Mouse (Mus musculus) right cerebral cortex, postnatal 36 days (tissue): ENCODE data around the gene Igsf8.

ENCODE experiments used
- DNase-seq, 2 experiments: peaks; one replicate each; pipeline ENCODE4 v3.0.0; 2022; ENCODE audit warnings: low spot score in 2 of 2, mixed read lengths in 1 of 2

The Igsf8 gene

DNA sequence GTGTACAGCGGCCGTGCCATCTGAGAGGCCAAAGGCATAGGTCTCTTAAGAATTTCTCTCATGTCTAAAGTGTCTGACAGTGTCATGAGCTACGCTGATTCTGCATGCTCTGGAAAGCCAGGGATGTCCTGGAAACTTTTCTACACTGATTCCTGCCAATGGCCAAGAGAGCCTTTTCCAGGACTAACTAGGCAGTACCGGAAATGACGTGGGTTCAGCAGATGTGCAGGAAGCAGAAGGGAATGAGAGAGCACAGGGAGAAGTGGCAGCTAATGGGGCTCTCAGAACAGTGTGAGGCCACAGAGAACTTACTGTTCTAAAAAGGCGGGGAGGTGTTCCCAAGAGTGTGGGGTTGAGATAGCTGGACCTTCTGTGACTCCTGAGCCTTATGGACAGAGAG lies 11.9 kb downstream of the Igsf8 start:
- DNase-seq = no peak

DNA sequence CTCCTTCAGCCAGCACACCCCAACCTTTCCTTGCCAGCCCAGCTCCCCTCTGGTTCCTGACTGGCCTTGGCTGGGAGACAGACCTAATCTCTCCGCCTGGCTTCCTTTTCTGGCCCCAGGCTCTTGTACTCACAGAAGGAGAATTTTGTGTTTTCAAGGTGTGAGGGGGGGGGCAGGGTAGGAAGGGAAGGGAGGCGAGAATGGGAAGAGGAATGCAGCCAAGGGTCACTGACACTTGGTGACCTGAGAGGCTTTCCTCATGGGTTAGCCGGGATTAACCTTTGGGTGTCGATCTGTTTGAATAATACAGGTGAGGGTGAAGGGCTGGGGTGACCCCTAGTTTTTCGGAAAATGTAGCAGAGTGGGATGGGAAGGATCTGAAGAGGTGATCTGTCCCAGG lies 12.7 kb downstream of the Igsf8 start:
- no peak for DNase-seq

DNA sequence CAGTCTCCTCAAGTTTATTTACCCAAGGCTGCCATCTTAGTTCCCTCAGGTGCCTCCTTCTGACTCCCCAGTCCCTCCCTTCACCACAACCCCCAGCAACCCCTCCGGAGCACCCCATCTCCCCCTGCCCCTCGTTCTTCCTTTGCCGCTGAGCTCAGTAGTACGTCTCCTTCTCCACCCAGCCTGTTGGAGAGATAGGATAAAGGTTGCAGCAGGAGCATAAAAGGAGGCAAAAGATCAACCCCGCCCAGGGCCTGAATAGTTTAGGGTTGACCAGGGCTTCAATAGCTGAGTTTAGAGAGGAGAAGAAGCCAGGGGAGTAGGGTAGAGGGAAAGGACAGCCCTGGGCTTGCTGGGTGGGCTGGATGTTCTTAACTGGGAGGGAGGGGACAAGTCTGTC lies 13.1 kb downstream of the Igsf8 start:
- no peak for DNase-seq

DNA sequence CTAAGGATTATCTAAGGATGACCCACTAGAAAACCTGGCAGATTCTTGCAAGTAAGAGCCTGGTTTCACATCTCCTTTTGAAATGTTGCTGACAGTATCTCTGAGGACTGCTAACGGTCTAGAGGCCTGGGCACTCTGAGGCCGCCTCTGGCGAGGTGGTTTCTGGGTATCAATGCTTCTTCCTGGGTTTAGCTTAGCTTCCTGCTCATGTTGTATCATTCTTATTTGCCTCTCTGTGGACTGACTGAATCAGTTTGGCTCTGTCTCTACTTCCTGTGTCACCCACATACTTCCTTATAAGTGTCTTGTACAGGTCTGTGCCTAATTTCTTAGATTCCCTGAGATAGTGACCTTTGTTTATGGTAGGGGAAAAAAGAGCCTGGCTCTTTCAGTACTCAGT lies 15.7 kb downstream of the Igsf8 start:
- DNase-seq = no peak

DNA sequence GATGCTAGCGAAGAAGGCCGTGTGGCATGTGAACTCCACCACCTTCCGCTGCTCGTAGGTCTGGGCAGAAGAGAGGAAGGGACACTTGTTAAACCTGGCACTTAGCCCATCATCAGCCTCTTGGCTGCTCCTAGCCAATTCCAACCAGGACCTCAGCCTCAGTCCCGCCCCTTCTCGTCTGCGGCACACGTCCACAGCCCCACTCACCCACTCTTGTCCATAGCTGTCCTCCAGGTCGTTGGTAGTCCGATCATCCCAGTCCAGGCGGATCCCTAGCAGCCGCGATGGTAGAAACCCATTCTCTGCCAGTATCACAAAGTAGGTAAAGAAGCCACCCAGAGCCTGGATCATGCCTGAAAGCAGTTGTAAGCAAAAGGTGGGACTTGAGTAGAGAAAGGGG lies 16.9 kb downstream of the Igsf8 start:
- no peak for DNase-seq

DNA sequence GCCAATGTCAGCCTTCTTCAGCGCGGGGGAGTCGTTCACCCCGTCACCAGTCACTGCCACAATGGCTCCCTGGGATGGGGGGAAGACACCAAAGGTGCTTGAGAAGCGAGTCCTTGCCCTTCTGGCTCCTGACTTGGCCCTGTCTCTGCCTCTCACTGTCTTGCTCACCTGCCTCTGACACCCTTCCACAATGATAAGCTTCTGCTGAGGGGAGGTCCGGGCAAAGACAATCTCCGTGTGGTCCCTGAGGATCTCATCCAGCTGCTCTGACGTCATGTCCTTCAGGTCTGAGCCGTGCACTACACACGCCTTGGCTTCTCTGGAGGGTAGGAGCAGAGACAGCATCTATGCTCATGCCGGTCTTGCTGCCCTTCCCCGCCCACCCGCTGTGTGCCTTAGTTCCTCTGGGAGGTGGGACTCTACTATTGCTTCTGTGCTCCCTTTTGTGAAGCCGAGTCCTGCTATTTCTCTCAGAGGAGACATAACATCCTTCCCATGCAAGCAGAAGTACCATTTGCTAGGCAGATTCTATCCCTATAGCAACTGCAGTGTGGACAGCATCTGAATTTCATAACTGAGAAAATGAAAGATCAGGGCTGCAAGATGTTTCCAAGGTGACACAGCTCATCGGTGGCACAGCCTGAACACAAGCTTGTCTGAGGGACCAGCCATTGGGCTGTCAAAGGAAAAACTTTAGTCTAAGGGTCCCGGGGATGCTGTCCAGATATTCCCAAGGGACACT lies 18.5 kb downstream of the Igsf8 start:
- no peak for DNase-seq

DNA sequence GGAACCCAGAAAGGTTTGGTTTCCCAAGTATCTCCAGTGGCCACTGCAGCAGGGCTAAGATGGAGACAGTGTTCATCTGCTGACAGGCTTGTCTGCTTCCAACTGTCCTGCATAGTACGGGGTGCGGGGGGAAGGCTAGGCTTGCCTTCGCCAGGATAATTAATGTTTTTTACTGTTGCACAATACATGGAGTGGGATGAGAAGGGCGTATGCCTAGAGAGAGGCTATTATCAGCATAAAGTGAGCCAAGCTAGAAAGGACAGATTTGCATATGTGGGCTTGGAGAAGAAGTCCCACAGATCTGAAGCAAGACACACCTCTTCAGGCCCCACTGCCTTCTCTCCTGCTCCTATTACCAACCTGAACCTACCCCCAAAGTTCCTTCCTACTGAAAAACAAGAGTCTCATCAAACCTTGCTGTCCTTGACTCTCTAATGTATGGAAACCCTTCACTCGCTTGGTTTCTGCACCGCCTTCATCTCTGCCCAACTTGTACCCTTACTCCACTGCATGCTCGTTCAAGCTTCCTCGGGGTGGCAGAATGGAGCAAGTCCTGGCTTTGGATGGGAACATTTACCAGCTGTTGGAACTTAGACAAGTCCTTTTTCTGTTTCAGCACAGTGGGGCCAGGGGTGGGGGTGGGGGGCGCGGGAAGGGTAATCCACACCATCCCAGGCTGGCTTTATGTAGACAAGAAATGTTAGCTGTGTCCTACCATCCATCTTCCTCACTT lies 20.2 kb downstream of the Igsf8 start:
- peak in 1 of 2 experiments; percentile 64 for DNase-seq

DNA sequence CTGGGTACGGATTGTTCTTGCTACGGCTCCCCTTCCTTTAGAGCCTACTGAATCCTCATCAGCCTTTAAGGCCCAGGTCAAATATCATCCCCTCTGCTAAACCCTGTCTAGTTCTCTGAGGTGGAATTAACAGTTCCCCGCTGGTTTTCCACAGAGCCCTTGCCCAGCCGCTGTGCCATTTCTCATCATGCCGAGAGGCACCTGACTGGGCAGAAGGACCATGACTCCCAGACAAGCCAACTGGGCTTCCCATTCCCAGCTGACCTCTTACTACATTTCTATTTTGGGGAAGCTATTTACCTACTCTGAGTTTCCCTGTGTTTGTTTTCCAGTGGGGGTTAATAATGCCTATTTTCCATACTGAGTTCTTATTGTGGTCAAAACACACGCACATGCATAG lies 21.6 kb downstream of the Igsf8 start:
- DNase-seq = no peak

DNA sequence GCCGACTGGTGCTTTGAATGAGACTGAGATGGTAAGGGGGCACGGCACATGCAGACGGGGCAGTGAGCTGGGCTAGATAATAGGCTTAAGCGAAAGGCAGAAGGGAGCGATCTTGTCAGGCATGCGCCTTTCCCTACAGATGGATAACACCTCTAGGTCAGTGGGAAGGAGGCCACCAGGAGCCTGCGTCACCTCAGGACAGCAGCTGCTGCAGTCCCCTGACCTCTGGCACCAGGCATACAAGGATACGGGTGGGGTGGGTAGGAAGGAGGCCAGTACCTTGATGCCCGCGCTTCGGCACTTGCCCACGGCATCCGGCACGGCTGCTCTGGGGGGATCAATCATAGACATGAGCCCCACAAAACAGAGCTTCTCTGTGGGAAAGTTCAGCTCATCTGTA lies 22.8 kb downstream of the Igsf8 start:
- DNase-seq = no peak

DNA sequence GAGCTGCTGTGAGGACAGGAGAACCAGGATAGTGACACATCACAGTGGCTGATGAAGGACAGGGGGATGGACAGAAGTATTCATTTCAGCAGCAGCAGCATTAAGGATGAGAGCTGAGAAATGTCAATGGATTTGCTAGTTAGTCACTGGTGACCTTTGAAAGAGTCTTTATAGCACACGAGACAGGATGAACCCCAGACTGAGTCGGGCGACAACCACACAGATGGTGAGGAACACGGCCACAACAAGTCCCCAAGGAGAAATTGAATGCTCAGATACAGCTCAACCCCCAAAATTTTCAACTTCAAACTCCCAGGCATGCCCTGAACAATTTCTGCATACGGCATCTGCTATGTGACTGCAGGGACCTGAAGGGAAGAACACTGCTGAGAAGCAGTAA lies 25.3 kb downstream of the Igsf8 start:
- DNase-seq = no peak

DNA sequence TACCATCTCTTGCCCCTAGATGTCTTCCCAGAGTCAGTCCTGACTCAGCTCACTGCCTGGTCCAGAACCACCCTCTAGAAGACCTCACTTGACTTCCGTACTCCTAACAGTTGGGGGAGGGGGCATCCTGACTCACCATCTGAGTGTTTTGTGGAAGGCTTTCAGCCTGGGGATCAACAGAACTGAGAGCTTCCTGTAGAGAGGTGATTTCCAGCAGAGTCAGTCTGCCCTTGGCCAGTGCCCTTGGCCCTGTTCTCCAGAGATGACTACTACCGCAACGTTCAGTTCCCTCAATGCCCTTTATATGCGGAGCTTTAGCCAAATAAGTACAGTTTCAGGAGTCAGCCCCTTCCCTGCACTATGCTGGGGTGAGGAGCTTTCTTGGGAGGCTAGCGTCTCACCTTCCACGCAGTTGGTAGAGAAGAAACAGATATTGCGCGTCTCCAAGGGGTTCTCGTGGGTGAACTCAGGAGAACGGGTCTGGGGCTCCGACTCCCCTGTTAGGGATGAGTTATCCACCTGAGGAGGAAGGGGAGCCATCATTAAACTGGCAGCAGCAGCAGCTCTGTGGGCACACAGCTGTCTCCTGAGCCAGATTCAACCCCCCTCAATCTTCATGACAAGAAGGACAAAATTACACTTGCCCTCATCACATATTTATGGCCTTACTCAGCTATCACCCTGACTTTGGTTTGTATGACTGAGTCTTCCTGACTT lies 27.6 kb downstream of the Igsf8 start:
- DNase-seq = no peak

DNA sequence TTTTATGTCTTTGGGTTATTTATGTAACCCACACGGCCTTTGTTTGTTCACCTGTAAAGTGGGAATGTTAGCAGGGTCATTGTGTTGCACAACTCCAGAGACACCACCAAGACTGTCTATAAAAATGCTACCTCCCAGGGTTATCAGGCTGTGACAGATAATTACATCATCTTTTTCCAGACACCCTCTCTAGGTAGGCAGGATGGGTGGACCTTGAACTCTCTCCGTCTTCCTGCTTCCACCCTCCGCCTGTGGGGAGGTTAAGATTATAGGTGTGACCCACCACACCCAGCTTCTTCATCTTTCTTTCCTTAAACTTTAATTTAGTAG lies 28.1 kb downstream of the Igsf8 start:
- DNase-seq = no peak

DNA sequence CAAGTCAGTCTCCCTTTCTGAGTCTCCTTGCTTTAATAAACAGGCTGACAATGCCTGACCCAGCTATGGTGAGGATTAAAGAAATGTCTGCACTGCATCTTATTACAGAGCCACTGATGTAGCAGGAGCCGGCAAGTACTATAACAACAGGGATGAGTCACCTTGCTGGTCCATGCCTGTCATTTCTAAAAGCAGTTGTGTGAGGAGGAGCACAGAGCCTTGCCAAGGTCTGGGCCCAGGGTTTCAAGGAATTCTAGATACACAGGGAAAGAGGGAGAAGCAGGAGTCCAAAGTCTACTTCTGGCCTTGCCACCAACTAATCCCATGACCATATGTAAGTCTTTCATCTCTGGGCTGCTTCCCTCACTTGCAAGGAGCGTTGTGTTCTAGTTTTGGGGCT lies 31.4 kb downstream of the Igsf8 start:
- peak in 1 of 2 experiments; percentile 64 for DNase-seq

DNA sequence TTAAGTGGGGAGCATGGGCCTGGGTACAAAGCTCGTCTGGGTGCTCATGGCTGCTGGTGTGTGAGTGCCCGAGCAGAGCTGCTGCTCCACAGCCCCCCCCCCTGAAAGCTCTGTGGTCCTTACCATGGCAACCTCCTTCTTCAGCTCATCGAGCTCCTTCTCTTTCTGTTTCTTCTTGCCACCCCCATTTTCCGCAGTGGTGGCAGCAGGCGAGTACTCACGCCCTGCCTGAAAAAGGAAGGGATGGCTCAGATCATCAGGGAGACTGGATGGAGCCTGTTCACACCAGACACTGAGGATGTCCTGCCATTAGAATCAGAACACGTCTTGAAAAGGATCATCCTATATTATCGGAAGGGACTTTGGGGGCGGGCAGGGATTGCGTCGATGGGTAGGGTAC lies 32.0 kb downstream of the Igsf8 start:
- DNase-seq = no peak

DNA sequence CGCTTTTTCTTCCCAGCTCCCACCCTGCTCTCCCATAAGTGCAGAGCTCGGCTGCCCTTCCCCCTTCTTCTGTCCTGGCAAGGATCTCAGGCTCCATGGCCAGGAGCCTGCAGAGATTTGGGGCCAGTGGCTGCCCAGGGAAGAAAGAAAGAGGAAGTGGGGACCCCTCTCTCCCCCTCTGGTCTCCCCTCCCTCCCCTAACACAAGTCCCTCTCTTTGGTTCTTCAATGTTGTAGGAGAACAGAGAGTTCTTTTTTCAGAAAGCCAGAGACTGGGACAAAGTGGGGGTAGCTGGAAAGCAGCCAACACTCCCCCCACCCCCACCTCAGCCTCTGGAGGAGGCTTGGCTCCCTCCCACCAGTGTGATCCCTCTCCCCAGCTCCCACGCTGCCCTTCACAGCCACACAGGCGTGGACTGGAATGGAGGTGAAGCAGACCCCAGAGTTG lies 34.3 kb downstream of the Igsf8 start:
- no peak for DNase-seq

DNA sequence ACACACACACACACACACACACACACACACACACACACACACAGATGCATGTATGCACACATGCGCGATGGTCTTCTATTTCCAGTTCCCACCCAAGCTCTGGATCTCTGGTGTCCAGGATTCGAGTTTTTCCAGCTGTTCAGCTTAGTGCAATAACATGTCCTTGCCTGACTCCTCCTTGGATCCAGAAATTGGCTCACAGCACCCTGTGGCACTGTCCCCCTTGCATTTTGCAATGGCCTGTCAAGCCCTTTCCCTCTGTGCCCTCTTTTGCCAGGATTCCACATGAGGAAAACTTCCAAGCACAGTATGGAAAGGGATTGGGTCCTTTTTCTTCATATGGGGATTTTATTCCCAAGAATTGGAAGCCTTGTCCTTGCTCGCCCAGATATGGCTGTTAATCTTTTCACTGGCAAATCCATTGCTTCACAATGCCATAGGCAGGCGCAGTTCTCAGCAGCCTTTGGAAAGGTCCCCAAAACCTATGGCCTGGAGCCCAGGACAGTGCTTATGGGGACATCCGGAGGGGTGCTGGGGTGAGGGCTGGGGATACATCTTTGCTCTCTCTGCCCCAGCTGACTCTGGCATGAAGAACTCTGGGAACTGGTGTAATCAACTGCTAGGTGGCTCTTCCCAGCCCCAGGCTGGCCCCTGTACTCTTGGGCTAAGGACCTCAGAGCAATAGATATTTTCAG lies 35.5 kb downstream of the Igsf8 start:
- no peak for DNase-seq

DNA sequence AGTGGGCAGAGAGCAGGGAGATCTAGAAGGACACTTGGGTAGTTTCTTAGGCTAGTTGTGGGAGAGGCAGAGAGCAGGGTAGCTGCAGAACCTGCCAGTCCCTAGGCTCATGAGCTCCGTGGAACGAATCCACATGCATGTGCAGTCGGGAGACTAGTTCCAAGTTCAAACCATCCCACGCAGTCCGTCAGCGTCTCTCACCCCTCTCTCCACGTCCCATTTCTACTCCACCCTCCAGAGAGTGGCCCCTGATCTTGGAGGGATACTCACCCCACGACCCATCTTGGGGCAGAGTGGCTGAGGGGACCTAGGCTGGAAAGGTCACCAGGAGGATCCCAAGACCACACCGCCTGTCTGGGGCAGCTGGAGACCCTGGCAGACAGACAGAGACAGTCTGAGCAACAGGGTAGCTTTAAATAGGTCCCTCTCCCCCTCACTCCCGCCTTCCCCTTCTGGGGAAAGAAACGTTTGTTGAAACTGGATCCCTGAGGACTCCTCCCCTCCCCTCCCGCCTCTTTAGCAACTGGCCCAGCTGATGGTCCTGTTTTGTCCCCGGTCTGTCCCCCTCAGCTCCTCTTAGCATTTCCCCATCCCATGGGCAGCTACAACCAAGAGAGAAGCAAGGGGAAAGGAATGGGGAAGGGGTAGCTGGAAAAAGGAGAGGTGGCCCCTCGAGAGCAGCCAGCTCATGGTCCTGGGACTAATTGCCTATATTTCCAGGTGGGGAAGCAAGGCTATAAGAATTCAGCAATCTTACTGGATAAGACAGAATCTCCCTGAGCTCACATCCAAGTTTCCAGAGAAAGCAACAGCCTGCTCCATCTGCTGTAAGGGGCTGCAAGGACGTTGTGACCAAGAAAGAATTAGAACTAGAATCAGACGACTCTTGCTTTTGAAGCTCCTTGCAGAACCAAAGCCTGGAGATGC lies 36.4 kb downstream of the Igsf8 start, which contains the start of gene Atp1a2:
Gene Atp1a2 (minus strand): TSS at position 454 of the 927 bp plus-strand sequence.
- peak in 1 of 2 experiments; percentile 71 for DNase-seq

DNA sequence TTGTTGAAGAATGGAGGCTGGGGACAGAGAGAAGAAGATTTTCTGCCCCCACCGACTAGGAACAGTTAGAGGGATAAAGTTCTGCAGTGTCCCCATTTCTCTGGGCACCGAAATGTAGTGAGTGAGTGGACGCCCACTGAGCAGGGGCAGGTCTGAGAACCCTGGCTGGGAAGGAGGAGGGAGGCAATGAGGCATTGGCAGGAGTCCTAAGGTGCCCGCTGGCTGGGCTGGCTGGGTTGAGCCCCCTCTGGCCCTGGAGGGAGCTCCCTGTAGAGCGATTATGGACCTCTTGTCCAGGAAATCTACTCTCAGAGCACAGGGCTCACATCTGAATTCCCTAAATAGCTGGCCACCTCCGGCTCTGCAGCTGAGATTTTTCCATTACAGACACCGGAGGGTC lies 38.1 kb downstream of the Igsf8 start:
- no peak for DNase-seq

DNA sequence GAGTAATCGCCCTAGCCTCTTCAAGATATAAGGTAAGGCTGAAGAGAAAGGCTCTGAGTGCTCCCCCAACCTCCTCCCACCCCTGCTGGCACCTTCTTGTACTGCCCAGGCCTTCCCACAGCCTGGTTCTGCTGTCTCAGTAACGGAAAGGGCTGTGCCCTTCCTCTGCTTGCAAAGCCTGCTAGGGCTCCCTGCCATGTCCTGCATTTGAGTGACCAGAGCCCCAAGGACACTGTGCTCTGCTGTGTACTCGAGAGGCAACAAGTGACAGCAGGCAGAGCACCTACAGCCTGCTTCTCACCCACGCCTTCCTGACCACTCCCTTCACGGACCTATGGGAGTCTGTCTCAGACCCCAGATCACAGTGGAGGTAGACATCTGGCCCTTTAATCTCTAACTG lies 38.8 kb downstream of the Igsf8 start:
- no peak for DNase-seq

DNA sequence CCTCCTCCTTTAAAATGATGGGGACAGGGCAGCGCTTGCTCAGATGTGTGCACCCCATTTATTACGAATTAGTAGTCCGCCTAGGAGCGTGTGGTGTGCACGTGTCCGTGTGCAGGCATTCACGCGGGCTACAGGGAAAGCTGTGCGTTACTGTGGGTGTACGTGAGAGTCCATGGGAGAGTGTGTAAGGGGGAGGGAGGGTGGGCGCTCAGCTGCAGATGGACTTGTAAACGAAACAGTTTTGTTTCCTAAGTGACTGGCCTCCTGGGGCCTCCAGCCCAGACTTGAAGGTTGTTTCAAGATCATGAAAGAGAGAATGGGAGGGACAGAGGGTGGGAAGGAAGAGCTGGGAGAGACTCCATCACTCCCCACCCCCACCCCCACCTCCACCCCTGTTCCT lies 39.7 kb downstream of the Igsf8 start:
- DNase-seq = no peak

DNA sequence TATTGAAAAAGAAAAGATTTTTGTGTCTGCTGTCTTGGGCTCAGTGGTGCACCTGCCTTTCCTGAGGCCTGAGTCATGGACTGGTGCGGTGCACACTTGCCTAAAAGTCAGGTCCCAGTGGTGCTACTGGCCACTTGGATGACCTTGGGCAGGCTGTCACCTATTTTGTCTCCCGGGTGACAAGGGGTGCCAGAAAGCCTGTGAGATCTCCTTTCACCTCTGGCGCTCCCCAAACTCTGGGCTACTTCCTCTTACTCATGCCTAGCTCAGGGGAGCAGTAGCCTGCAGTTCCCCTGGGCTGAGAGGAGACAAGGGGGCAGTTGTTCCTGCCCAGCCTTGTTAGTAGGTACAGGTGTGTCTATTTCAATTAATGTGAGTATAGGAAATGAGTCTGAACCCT lies 40.9 kb downstream of the Igsf8 start:
- no peak for DNase-seq
